Mouse (Mus musculus): ENCODE results near the gene Ifna4. TPM values are rescaled to one million over a fixed set of nuclear protein-coding genes. Genes with fewer than 3 reads are reported as not detected.

Ifna4 gene
- polyA plus RNA-seq, 1 experiment, result not detected

DNA sequence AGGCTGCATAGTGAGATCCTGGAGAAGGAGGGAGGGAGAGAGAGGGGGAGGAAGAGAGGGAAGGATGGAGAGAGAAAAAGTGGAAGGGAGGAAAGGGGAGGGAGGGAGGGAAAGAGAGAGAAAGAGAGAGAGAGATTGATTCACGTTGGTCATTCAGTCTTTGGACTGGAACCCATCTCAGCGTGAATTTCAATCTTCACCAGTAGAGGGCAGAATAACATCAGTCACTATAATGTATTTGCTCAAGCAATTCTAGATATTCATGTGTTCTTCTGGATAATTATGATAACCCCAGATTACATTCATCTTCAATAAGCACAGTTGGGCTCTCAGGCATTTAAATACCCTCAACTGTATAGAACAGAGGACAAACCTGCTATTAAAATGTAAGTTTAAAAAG lies 31.0 kb downstream of the Ifna4 start:
- TF ChIP-seq CTCF (IDR thresholded peaks at IDR 0.05; ENCODE audit: borderline replicate concordance, extremely low read depth, insufficient read depth, insufficient read length) (peak; percentile 48; the same call in 1 of the 2 replicates), POLR2A (IDR thresholded peaks at IDR 0.05; ENCODE audit: borderline replicate concordance, extremely low read depth, insufficient read depth, insufficient read length, poor library complexity, severe bottlenecking) (no peak)

DNA sequence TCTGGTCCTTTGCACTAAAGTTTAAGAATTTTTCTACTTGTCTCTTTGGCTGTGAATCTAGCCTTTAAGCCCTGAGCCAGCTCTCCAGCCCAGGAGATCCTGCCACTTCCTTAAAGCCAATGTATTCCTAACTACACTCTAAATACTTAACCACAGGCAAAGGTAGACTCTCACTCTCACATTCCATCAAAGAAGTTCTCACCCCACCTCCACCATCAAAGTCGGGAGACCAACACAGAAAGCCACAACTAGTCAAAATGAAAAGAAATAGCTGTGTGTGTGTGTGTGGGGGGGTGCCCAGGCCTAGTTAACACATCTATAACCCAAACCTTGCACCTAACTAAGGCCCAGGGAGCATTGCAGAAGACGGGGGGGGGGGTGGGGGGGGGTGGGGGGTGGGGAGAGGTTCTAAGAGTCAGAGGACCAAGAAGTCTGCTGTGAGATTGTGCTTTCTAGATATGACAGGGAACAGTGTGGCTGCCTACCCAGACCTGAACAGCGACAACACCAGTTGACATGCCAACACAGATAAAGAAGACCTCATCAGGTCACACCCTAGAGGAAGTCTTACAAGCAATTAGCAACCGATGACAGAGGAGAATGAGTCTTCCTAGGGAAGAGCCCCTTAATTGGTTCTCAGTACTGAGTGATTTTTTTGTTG lies 33.9 kb downstream of the Ifna4 start:
- TF ChIP-seq POLR2A (IDR thresholded peaks at IDR 0.05; ENCODE audit: borderline replicate concordance, extremely low read depth, insufficient read depth, insufficient read length, poor library complexity, severe bottlenecking) (no peak), CTCF (IDR thresholded peaks at IDR 0.05; ENCODE audit: borderline replicate concordance, extremely low read depth, insufficient read depth, insufficient read length) (no peak)
- no peak for DNase-seq (ENCODE audit: low read depth)

More for the DNA sequence above, 31.0 kb downstream of the Ifna4 start:
- DNase-seq (ENCODE audit: low read depth), result peak; percentile 65

DNA sequence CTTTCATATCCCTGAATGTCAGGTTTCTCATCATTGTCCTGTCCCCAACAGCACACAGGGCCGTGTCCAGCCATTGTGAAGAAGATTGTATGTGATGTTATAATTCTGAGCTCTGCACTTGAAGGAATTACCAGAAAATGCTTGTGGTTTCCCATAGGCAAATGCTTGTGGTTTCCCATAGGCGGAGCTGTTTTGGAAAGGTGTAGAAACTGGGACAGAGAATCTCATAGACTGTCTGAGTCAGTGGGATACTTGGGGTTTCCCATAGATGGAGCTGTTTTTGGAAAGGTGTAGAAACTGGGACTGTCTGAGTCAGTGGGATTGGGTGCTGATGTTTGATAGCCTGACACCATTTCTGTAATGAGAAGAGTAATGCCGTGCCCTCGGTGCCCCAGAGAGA lies 34.9 kb downstream of the Ifna4 start:
- no peak for TF ChIP-seq POLR2A (IDR thresholded peaks at IDR 0.05; ENCODE audit: borderline replicate concordance, extremely low read depth, insufficient read depth, insufficient read length, poor library complexity, severe bottlenecking)
- no peak for TF ChIP-seq CTCF (IDR thresholded peaks at IDR 0.05; ENCODE audit: borderline replicate concordance, extremely low read depth, insufficient read depth, insufficient read length)
- DNase-seq (ENCODE audit: low read depth), result no peak

DNA sequence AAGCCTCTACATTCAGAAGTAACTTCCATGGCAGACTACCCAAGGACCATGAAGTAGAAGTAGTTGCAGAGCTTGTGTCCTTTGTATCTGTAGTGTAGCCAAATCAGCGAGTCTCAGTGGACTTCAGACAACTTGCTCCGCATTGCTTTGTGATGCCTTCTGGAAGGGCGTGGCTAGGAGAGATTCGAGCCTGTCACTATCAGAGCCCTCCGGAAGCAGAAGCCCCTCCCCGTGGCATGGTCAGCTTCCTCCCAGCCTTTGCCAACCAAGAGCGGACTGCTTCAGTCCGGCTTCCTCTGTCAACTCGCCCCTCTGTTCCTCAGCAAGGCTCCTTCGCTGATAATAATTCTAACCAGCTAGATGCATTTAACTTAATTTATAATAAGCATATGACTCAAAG lies 36.6 kb downstream of the Ifna4 start:
- no peak for DNase-seq (ENCODE audit: low read depth)
- TF ChIP-seq POLR2A (IDR thresholded peaks at IDR 0.05; ENCODE audit: borderline replicate concordance, extremely low read depth, insufficient read depth, insufficient read length, poor library complexity, severe bottlenecking) (no peak), CTCF (IDR thresholded peaks at IDR 0.05; ENCODE audit: borderline replicate concordance, extremely low read depth, insufficient read depth, insufficient read length) (no peak)

GRCm38 (mm10) chr4:88878772-88879171 lies 37.1 kb downstream of the Ifna4 start:
- no peak for TF ChIP-seq CTCF (IDR thresholded peaks at IDR 0.05; ENCODE audit: borderline replicate concordance, extremely low read depth, insufficient read depth, insufficient read length)
- no peak for TF ChIP-seq POLR2A (IDR thresholded peaks at IDR 0.05; ENCODE audit: borderline replicate concordance, extremely low read depth, insufficient read depth, insufficient read length, poor library complexity, severe bottlenecking)
- DNase-seq (ENCODE audit: low read depth), result no peak

DNA sequence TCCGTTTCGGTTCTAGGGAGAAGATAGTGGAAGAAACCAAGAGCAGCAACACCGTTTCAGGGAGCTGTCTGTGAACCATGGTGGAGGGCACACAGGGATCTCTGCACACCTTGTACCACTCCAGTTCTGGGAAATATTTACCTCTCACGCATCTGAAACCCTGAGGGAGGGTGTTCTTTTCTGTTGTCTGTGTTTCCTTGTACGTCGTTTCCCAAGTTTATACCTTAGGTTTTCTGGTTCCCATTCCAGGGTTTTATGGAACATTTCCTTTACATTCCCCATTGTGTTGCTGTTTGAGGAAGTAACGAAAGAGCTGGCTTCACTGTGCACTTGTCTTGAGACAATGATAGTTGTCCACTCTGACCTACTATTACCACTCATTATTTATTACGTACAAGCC lies 38.4 kb downstream of the Ifna4 start, which contains the start of gene Ifne:
Gene Ifne (minus strand): TSS at position 101 of the 400 bp plus-strand sequence.
- no peak for DNase-seq (ENCODE audit: low read depth)
- TF ChIP-seq CTCF (IDR thresholded peaks at IDR 0.05; ENCODE audit: borderline replicate concordance, extremely low read depth, insufficient read depth, insufficient read length) (no peak), POLR2A (IDR thresholded peaks at IDR 0.05; ENCODE audit: borderline replicate concordance, extremely low read depth, insufficient read depth, insufficient read length, poor library complexity, severe bottlenecking) (no peak)

DNA sequence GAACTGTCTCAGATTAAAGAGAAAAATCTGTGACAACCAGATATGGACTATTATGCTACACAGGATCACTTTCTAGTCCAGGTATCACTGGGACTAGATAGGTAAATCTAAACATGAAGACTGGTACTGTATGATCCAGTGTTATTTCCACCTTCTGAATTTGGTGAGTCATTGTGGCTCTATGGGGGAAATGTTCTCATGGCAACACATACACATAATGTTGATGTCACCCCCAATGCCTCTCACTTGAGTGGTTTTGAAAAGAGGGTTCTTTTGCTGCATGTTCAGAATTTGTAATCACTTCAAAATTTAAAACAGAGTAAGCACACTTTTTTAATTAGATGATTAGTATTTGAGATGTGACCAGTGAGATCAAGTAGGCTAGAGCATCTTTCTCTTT lies 46.6 kb downstream of the Ifna4 start:
- TF ChIP-seq POLR2A (IDR thresholded peaks at IDR 0.05; ENCODE audit: borderline replicate concordance, extremely low read depth, insufficient read depth, insufficient read length, poor library complexity, severe bottlenecking) (no peak), CTCF (IDR thresholded peaks at IDR 0.05; ENCODE audit: borderline replicate concordance, extremely low read depth, insufficient read depth, insufficient read length) (no peak)
- DNase-seq (ENCODE audit: low read depth), result no peak

Other genes with a start within 250 kb of the Ifna4 start
- not detected in 2 replicates for gene Ifna9, start 249.5 kb upstream of the Ifna4 start, polyA plus RNA-seq (2012; rRNA removed)
- not detected in 2 replicates for gene Ifna12, start 238.5 kb upstream of the Ifna4 start, polyA plus RNA-seq (2012; rRNA removed)
- gene C87499, start 207.4 kb upstream of the Ifna4 start, polyA plus RNA-seq (2012; rRNA removed), result not detected in 2 replicates
- not detected in 2 replicates for gene Ifna13, start 197.4 kb upstream of the Ifna4 start, polyA plus RNA-seq (2012; rRNA removed)
- not detected in 2 replicates for gene Ifna16, start 164.9 kb upstream of the Ifna4 start, polyA plus RNA-seq (2012; rRNA removed)
- not detected in 2 replicates for gene Ifna2, start 157.9 kb upstream of the Ifna4 start, polyA plus RNA-seq (2012; rRNA removed)
- gene Ifnab, start 150.5 kb upstream of the Ifna4 start, polyA plus RNA-seq (2012; rRNA removed), result not detected in 2 replicates
- gene Gm26566, start 120.1 kb upstream of the Ifna4 start, polyA plus RNA-seq (2012; rRNA removed), result 1.2 and 2.4 TPM in 2 replicates
- 45.5 and 69.0 TPM in 2 replicates for gene Klhl9, start 119.4 kb upstream of the Ifna4 start, polyA plus RNA-seq (2012; rRNA removed)
- gene Gm13271, start 87.0 kb upstream of the Ifna4 start, polyA plus RNA-seq (2012; rRNA removed), result not detected in 2 replicates
- gene Gm13283, start 81.7 kb upstream of the Ifna4 start, polyA plus RNA-seq (2012; rRNA removed), result not detected in 2 replicates
- not detected in 2 replicates for gene Gm13290, start 68.0 kb upstream of the Ifna4 start, polyA plus RNA-seq (2012; rRNA removed)
- gene Gm13289, start 64.9 kb upstream of the Ifna4 start, polyA plus RNA-seq (2012; rRNA removed), result not detected in 2 replicates
- 0.11 TPM in 1 of 2 replicates, not detected in the other for gene Gm13272, start 62.0 kb upstream of the Ifna4 start, polyA plus RNA-seq (2012; rRNA removed)
- gene Ifnz, start 59.7 kb upstream of the Ifna4 start, polyA plus RNA-seq (2012; rRNA removed), result not detected in 2 replicates
- gene Gm13276, start 56.2 kb upstream of the Ifna4 start, polyA plus RNA-seq (2012; rRNA removed), result not detected in 2 replicates
- not detected in 2 replicates for gene Gm13277, start 53.2 kb upstream of the Ifna4 start, polyA plus RNA-seq (2012; rRNA removed)
- not detected in 2 replicates for gene Gm13278, start 50.3 kb upstream of the Ifna4 start, polyA plus RNA-seq (2012; rRNA removed)
- not detected in 2 replicates for gene Gm13275, start 47.4 kb upstream of the Ifna4 start, polyA plus RNA-seq (2012; rRNA removed)
- gene Gm13279, start 44.5 kb upstream of the Ifna4 start, polyA plus RNA-seq (2012; rRNA removed), result not detected in 2 replicates
- gene Gm13285, start 42.2 kb upstream of the Ifna4 start, polyA plus RNA-seq (2012; rRNA removed), result not detected in 2 replicates
- not detected in 2 replicates for gene Gm13287, start 38.6 kb upstream of the Ifna4 start, polyA plus RNA-seq (2012; rRNA removed)
- gene Gm13288, start 36.3 kb upstream of the Ifna4 start, polyA plus RNA-seq (2012; rRNA removed), result not detected in 2 replicates
- gene Ifna7, start 25.6 kb upstream of the Ifna4 start, polyA plus RNA-seq (2012; rRNA removed), result 0.15 TPM in 1 of 2 replicates, not detected in the other
- gene Ifna11, start 21.9 kb upstream of the Ifna4 start, polyA plus RNA-seq (2012; rRNA removed), result not detected in 2 replicates
- gene Ifna6, start 14.4 kb upstream of the Ifna4 start, polyA plus RNA-seq (2012; rRNA removed), result not detected in 2 replicates
- gene Ifna5, start 6.3 kb upstream of the Ifna4 start, polyA plus RNA-seq (2012; rRNA removed), result not detected in 2 replicates
- not detected in 2 replicates for gene Ifna1, start 8.2 kb downstream of the Ifna4 start, polyA plus RNA-seq (2012; rRNA removed)
- gene Ifne, start 38.3 kb downstream of the Ifna4 start, polyA plus RNA-seq (2012; rRNA removed), result not detected in 2 replicates

Measured in brain, embryonic 14.5 days (tissue).